Comparison of ENCODE assay signal across 17 mouse cellular contexts in the genomic region with DNA sequence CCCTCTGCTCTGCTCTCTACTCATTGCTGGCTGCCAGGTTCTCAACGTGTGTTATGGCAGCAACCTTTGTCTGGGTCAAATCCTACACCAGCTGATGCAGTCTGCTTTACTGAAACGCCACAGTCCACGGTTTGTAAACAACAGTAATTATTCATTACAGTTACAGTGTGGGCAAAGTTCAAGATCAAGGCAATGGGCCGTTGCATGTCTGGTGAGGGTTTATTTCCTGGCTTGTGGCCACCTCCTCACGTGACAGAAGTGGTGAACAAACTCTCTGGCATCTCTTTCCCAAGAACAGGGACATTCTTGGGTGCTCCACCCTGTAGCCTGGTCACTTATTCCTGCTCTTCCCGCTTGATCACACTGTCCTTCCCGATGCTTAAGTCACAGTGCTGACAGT.
DNase-seq lines count a peak whose midpoint lies in the region; ATAC-seq and TF ChIP-seq lines count a peak whose summit lies in the region.
"Had no signal": no experiment of that assay in that cellular context is flagged by ENCODE, and none has a peak within 500 bp of the region (broad histone marks: within the 10 kb centered on the region; RNA-seq: fewer than 3 reads in every experiment).

No protein-coding gene starts in this region.

- no peak overlapping the region for H3K4me2 ChIP-seq in kidney, embryonic 15.5 days
- H3K4me2 ChIP-seq: embryonic facial prominence, embryonic 15.5 days; hindbrain, embryonic 12.5 days; liver, embryonic 15.5 days; stomach, embryonic 15.5 days had no signal

- peak overlapping the region; percentile 52 for H3K27ac ChIP-seq in testis, adult 2 months (ENCODE audit: control insufficient read depth, insufficient read depth, low read depth, low read length)
- H3K27ac ChIP-seq in kidney, embryonic 15.5 days = no peak overlapping the region
- H3K27ac ChIP-seq: embryonic facial prominence, embryonic 15.5 days; hindbrain, embryonic 12.5 days; liver, embryonic 15.5 days; stomach, embryonic 15.5 days had no signal

- no peaks in the 10 kb centered on the region; the same call in 1 of the 2 replicates for H3K4me1 ChIP-seq in testis, adult 2 months (ENCODE audit: control insufficient read depth, insufficient read depth, low read length)
- peaks cover 10% of the 10 kb centered on the region for H3K4me1 ChIP-seq in kidney, embryonic 15.5 days
- H3K4me1 ChIP-seq: hindbrain, embryonic 12.5 days; liver, embryonic 15.5 days; stomach, embryonic 15.5 days had no signal

- peak overlapping the region; percentile 77 for H3K4me3 ChIP-seq in testis, adult 2 months (ENCODE audit: control insufficient read depth, low read depth, low read length)
- H3K4me3 ChIP-seq in kidney, embryonic 15.5 days (replicated peaks) = no peak overlapping the region
- H3K4me3 ChIP-seq: embryonic facial prominence, embryonic 15.5 days; hindbrain, embryonic 12.5 days; liver, embryonic 15.5 days; stomach, embryonic 15.5 days had no signal

- H3K9me3 ChIP-seq in kidney, embryonic 15.5 days (replicated peaks) = no peaks in the 10 kb centered on the region
- H3K9me3 ChIP-seq: embryonic facial prominence, embryonic 15.5 days; hindbrain, embryonic 12.5 days; liver, embryonic 15.5 days; stomach, embryonic 15.5 days had no signal

- H3K36me3 ChIP-seq in testis, adult 2 months (ENCODE audit: control insufficient read depth, insufficient read depth, low read length) = no peaks in the 10 kb centered on the region
- H3K36me3 ChIP-seq in kidney, embryonic 15.5 days = no peaks in the 10 kb centered on the region
- H3K36me3 ChIP-seq: embryonic facial prominence, embryonic 15.5 days; hindbrain, embryonic 12.5 days; liver, embryonic 15.5 days; stomach, embryonic 15.5 days had no signal

- 42% methylated on average over 7 of the region's 7 CpGs for WGBS in kidney, embryonic 15.5 days

- no peaks in the 10 kb centered on the region for H3K27me3 ChIP-seq in testis, adult 2 months (ENCODE audit: control insufficient read depth, insufficient read depth, low read length)
- H3K27me3 ChIP-seq in kidney, embryonic 15.5 days = peaks cover 5% of the 10 kb centered on the region; the same call in 1 of the 2 replicates
- H3K27me3 ChIP-seq: embryonic facial prominence, embryonic 15.5 days; hindbrain, embryonic 12.5 days; liver, embryonic 15.5 days; stomach, embryonic 15.5 days had no signal

- peak; percentile 76 for ATAC-seq in kidney, embryonic 15.5 days (replicated peaks; ENCODE audit: low FRiP score)
- no peak for ATAC-seq in megakaryocyte-erythroid progenitor cell, adult 5-6 weeks (replicated peaks; ENCODE audit: low FRiP score, low TSS enrichment, poor library complexity, severe bottlenecking)
- ATAC-seq: forebrain, postnatal 0 days had no signal

- TF ChIP-seq CTCF in testis, adult 2 months (IDR thresholded peaks at IDR 0.05; ENCODE audit: control insufficient read depth, insufficient read depth, insufficient replicate concordance, low read depth, low read length) = no peak

- H3K9ac ChIP-seq in kidney, embryonic 15.5 days = no peak overlapping the region
- H3K9ac ChIP-seq: embryonic facial prominence, embryonic 15.5 days; forebrain, postnatal 0 days; hindbrain, embryonic 12.5 days; liver, embryonic 15.5 days; stomach, embryonic 15.5 days had no signal

- TF ChIP-seq POLR2A in testis, adult 2 months (IDR thresholded peaks at IDR 0.05; ENCODE audit: control insufficient read depth, low read depth, low read length) = no peak

- peak; percentile 11 to 80 for DNase-seq in adrenal gland, adult (ENCODE audit: inconsistent age in 2 of 2, low spot score in 1 of 2)
- no peak for DNase-seq in adrenal gland, postnatal 4 days (ENCODE audit: low spot score in 2 of 2)
- no peak for DNase-seq in testis, postnatal 10 days (ENCODE audit: low spot score)
- no peak for DNase-seq in frontal cortex, postnatal 25 days (ENCODE audit: low spot score in 2 of 2)
- DNase-seq in spleen, adult 18-20 months = no peak
- DNase-seq: cerebellum, postnatal 36 days; forebrain, postnatal 0 days; gastrocnemius, postnatal 36 days; left cerebral cortex, postnatal 4 days; right cerebral cortex, postnatal 25 days had no signal

Comparison
In these comparisons a context has a peak if more than half of its experiments do, and no peak if none do; other contexts are left out.
1. DNase-seq: peak in adrenal gland, adult (2 of 2); none in adrenal gland, postnatal 4 days (0 of 2), testis, postnatal 10 days (single experiment), frontal cortex, postnatal 25 days (0 of 2) and spleen, adult 18-20 months (0 of 2).